Mouse (Mus musculus) erythroid progenitor cell, adult 5-6 weeks (primary cell): Measurements from ENCODE around the gene Slc26a10. TPM values are rescaled to one million over a fixed set of nuclear protein-coding genes. Genes with fewer than 3 reads are reported as not detected.

Experiments
- ATAC-seq: replicated peaks from 2 replicates; pipeline ENCODE4 v1.8.0; 2016; ENCODE audit warnings: moderate number of reproducible peaks, mild to moderate bottlenecking, moderate TSS enrichment, inconsistent platforms; ENCODE audit not compliant: poor library complexity, low FRiP score, severe bottlenecking
- total RNA-seq, 2 experiments: library from RNA; stranded (forward) in 1 of 2; stranded (reverse) in 1 of 2; fragments of 150-400 nt in 1 of 2; fragments of 186-747, 209-891 nt in 1 of 2; gene quantifications; 2 replicates each; pipeline versions ENCODE4 v1.2.3 to v1.2.4; 2015 to 2017; ENCODE audit warnings: low replicate concordance in 2 of 2

The Slc26a10 gene
- total RNA-seq (2015; ENCODE audit: low replicate concordance) (not detected in 2 replicates), total RNA-seq (2017; ENCODE audit: low replicate concordance) (not detected in 2 replicates)

DNA sequence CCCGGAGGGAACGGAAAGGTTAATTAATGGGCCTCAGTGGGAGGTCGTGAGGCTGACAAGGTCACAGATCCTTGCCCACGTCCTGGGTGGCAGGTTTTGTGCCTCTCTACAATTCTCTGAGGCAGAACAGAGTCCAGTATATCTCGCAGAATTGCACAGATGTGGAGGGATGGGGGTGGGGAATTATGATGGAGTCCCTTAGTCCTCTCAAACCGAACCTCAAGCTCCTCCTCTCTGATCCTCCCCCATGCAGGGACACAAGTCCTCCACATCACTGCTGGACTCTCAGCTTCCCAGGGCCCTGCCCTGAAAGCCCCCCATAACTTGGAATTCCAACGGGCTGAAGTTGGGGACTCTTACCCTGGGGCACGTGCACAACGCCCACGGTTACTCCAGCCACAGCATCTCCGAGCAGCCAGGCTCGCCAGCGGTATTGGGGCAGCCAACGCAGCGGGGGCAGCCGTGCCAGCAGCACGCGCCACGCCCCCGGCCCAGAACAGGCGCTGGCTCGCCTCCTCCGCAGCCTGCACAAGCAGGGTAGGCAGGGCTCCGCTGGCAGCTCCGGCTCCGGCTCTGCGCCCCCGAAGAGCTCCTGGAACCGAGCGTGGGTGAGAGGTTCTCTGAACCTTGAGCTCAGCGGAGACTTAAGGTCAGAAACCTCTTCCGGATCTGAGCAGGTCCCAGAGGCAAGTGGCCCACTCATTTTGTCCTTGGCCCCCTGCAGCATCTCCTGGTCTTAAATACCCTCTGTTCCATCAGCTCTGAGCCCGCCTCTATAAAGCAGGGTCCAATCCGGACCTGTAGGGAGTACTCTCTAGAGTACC lies at the start of gene Slc26a10:
Gene Slc26a10 (minus strand): TSS at position 775 of the 824 bp plus-strand sequence.
- no peak for ATAC-seq

DNA sequence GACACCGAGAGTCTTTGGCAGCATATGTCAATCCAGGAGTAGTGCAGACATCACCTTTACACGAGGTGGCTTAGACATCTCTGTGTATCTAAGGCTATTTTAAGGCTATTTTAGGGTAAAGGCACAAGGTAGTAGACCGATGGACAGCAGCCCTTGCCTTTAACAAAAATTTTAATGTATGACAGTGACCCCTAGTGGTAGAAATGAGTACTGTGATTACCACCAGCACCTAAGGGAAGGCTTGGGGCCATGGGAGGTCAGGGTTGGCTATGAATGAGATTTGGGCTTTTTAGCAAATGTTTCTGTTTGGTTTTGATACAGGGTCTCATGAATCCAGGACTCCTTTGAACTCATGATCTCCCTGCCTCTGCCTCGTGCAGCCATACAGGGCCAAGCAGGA lies 48.5 kb upstream of the Slc26a10 start:
- peak; percentile 84 for ATAC-seq

DNA sequence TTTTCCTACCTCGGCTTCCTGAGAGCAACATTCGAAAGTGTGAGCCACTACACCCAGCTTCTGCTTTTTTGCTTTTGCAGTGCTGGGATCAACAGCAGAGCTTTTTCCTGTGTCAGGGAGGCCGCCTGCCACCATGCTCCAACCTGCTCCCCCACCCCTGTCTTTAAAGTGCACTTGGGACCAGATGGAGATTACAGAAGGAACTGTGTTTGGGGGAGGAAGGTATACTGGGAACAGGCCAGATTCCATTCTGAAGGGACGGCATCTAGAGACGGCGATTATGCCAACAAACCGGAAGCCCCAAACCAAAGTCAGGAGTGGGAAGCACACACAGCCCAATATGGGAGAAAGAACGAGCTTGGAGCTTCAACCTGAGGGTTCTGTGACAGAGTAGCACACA lies 46.7 kb upstream of the Slc26a10 start:
- no peak for ATAC-seq

DNA sequence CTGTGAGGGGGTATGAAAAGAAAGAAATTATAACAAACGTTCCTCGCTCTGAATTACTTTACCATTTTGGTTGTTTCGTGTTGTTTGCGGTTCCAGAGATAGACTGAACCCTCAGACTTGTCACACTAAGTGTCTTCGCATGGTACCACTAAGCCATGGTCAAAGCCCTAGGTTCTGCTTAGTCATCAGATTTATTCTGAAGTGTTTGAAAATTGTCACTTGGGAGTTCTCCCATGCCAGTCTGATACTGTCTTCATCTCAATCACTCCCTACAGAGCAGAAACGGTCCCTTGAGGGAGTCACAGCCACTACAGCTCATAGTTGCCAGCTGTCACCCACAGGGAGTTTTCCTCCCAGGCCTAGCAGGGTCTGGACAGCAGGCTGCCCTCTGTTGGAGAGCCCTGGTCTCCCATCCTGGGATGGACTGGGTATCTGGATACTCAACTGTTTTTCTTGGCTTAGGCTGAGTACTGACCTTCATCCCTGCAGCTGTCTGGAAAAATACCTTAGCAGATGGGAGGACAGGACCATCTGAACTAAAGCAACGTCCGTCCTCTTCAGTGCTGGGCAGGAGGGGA lies 46.0 kb upstream of the Slc26a10 start:
- no peak for ATAC-seq

DNA sequence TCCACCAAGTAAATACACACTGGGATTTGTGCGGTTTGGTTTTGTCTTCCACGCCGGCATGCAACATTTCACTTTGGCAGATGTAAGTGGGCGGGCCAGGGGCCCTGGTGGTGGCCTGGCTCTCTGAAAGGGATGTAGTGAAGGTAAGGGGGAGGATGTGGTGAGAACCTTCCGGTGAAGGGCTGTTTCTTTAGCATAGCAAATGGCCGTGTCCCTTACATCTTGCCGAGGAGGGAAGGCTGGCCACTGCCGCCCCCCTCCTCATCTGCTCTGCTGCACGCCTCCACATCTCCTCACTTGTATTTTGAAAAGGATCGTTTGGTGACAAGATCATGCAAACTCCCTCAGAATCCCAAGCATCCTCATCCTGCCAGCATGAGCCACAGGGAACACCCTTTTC lies 45.3 kb upstream of the Slc26a10 start:
- no peak for ATAC-seq

DNA sequence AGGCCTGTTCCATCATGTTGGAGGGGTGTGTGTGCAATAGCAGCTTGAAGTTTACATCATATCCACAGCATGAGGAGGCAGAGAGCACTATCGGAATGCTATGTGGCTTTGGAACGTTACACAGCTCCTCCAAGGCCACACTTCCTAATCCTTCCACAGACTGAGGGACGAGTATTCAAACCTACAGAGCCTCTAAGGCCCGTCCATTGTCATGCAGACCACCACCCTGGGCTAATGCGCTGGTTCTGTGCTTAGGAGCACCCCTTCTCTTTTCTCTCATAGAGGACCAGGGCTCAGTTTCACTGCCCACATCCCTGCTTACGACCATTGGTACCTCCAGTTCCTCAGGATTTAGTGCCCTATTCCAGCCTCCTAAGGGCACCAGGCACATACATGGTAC lies 44.8 kb upstream of the Slc26a10 start:
- ATAC-seq, result no peak

DNA sequence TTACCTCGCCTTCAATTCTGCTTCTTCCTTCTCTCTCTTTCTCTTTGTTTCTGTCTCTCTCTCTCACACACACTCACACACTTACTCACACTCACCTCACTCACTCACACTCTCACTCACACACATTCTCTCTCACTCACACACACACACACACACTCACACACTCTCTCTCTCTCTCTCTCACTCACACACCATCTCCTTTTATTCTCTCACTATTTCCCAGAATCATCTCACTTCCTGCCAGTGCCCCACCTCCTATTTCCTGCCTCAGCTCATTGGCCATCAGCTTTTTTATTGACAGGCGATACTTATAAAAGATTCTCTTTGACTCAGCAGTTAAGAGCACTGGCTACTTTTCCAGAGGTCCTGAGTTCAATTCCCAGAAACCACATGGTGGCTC lies 37.9 kb upstream of the Slc26a10 start:
- no peak for ATAC-seq

DNA sequence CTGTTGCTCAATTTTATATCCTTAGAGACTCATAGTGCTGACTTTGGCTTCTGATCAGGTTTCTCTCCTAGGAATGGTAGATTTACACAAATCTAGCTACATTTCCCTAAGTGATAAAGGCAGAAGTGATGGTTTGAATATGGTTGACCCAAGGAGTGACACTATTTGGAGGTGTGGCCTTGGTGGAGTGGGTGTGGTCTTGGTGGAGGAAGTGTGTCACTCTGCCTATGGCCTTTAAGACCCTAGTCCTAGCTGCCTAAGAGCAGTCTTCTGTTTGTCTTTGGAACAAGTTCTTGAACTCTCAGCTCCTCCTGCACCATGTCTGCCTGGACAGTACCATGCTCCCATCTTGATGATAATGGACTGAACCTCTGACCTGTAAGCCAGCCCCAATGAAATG lies 36.7 kb upstream of the Slc26a10 start:
- ATAC-seq, result no peak

DNA sequence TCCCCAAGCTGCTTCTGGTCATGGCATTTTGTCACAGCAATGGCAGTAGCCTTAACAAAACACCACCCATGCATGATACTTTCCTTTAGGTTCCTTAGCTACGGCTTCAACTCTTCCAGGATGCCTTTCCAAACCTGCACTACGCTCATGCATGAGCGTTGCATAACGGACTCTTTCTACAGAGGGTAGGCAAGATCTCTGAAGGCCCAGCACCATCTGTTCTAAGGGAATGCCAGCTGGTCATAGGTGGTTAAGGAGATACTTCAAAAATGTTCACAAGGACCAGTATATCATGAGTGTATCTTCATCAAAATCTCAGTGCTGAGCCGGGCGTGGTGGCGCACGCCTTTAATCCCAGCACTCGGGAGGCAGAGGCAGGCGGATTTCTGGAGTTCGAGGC lies 36.0 kb upstream of the Slc26a10 start:
- ATAC-seq, result no peak

DNA sequence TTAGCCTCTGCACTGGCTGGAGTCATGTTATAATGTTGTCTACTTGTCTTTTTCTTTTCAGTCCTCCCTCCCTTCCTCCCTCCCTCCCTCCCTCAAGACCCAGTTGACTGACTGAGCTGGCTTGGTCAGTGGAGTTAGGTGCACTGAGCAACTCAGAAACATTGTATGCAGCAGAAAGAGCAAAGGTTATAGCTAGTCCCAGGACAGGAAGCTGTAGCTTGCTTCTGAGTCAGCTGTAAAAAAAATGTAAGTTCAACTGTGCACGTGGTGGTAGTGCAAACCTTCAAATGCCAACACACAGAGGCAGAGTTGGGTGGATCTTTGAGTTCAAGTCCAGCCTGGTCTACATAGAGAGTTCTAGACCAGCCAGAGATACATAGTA lies 34.0 kb upstream of the Slc26a10 start:
- ATAC-seq, result no peak

DNA sequence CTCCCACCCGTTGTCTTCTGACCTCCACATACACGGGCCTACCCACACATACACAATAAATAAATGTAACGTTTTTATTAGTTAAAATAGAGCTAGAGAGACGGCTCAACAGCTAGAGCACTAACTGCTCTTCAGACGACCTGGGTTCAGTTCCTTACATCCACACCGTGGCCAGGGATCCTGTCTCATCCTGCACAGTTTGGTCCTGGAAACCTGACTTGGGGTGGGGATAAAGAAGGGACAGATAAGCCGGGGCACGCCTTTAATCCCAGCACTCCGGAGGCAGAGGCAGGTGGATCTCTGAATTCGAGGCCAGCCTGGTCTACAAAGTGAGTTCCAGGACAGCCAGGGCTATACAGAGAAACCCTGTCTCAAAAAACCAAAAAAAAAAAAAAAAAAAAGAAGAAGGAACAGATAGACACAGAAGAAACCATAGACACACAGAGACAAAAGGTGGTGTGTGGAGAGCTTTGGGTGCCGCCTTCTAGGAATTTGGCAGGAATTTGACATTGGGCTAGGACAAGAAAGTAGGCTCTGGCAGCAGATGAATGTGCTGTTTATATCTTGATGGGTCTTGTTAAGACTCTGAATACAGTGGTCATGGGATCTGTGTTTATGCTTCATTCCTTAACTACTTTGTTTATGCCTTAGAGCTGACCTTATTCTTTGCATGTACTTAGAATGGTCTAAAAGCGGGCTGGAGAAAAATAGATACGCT lies 33.4 kb upstream of the Slc26a10 start:
- no peak for ATAC-seq

DNA sequence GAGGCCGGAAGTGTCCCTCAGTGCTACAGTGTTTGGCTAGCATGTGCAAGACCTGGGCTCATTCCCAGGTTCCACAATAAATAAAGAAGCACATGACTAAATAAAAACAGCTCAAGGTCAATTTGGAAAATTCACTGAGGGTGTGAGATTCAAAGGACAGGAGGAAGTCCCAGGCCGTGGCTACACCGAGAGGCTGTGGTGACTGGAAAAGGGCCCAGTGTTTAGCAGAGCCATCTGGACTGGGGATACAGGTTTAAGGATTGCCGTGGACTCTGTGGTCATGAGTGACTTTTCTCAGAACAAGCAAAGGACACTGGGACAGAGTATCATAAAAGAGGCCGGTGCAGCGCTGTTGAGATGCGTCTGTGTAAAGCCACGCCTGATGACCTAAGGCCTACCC lies 32.8 kb upstream of the Slc26a10 start:
- no peak for ATAC-seq

DNA sequence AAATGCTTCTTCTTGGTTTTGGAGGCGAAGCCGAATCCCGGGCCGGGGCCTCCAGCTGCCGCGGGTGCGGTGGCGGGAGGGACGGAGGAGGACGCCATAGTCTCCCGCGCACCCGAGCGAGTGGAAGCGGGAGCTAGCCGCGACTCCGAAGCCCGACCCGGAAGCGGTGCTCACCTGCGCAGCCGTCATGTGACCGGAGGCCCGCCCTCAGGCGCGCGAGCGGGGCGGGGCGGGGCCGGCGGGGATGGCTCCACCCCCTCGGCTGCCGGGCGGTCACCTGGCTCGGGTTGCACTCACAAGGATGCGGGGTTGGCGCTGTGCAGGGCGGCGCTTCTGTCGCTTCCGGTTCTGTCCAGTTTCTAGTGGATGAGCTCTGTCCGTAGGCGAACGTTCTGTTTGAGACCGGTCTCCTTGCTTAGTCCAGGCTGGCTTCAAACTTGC lies 31.0 kb upstream of the Slc26a10 start, which contains the start of gene Pip4k2c:
Gene Pip4k2c (minus strand): TSS at position 172 of the 441 bp plus-strand sequence.
- ATAC-seq, result peak; percentile 90

DNA sequence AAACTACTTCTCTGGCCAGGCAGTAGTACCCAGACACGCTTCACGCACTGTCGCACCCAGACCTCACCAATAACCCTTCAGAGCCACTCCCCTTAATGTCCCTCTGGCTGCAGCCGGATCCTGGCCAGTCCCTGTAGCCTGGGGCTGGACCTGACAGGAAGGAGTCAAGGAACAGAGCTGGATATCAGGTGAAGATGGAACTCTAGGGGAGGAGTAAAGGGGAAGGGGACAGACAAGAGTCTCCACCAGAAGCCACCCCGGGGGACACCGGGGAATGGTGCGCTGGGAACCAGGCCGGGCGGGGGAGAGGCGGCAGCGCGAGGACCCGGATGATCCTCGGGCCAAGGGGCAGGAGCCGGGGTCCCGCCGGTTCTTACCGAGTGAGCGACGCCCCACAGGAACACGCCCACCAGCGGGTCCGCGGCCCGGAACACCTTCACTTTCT lies 30.5 kb upstream of the Slc26a10 start:
- ATAC-seq, result peak; percentile 75

DNA sequence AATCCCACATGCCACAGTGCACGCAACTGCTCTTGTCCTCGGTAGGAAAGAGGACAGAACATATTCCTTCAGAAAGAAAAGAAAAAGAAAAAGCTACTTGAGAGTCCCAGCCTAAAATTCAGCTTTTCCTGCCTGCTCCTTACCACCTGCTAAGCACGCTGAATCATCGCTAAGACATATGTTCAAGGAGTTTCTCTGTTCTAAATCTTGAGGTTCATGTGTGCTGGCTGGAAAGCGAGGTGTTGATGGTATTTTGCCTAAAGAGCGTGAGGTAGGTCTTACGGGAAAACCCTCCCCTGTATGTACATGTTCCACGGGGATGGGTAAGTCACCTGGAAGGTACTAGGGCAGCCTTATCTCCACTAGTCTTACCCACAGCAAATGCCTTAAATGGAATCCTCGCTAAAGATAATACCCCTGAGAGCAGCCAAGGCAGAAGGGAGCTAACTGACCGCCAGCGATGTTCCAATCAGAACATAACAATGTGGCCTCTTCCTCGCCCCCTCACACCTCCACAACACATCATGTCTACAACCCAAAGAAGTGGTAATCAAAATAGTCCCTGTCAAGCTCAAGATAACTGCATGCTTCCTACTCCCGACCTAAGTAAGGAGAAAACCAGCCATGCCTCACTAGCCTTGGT lies 29.6 kb upstream of the Slc26a10 start:
- ATAC-seq, result no peak

DNA sequence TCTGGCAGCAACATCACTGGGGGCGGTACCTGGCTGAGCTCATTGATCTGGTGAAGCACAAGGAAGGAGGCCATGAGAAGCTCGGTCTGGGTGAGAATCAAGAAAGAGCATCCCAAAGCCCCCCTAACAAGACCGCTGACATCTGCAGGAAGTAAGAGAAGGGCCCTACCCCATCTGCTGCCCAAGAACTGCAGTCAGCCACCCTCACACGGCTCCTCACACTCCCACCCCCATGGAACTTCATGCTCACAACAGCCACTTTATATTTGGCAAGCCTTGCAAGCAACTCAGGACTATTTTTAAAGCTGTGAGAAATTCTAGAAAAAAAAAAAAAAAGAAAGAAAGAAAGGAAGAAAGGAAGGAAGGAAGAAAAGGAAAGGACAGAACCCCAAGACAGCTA lies 28.5 kb upstream of the Slc26a10 start:
- no peak for ATAC-seq

DNA sequence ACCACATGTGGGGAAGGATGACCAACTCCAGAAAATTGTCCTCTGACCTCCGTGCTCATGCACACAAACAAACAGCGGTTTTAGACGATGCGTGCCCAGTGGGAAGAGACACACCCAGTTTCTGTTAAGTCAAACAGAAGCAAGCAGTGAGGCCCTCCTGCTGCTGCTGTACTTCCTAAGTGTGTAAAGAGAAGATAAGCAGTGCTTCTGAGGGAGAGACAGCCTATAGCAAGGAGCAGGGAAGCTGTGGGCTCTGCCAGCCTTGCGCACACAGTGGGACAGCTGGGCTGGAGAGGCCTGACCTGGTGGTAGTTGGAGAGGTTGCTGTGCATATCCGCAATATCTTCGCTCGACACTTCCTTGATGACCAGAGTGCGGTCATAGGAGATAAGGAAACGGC lies 24.9 kb upstream of the Slc26a10 start:
- peak; percentile 89 for ATAC-seq

DNA sequence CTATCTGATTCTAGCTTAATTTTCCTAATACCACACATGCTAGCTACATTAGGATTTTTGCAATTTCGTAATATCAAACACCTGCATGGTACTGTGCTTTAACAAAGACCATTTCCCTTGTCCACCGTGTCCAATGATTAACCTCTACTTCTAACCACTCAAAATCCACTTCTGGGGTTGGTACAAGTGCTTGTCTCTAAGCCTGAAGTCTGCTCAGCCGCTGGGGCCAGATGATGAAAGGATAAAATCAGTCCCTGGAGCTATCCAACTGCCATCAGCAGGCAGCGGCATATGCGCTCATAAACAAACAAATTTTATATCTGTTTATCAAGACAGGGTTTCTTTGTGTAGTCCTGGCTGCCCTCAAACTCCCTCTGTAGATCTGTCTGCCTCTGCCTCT lies 24.1 kb upstream of the Slc26a10 start:
- no peak for ATAC-seq

DNA sequence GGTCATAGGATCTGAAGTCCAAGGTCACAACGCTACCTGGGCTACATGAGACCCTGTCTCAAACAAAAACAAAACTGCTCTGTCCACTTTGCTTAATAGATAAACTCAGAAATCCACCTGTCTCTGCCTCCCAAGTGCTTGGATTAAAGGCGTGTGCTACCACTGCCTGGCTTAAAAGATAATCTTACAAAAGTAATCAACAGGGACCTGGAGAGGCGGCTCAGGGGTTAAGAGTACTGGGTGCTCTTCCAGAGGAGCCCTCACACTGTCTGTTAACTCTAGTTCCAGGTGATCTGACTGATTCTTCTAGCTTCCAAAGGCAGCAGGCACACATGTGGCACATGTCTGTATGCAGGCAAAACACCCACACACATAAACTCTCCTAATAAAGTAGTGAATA lies 22.7 kb upstream of the Slc26a10 start:
- ATAC-seq, result peak; percentile 61

DNA sequence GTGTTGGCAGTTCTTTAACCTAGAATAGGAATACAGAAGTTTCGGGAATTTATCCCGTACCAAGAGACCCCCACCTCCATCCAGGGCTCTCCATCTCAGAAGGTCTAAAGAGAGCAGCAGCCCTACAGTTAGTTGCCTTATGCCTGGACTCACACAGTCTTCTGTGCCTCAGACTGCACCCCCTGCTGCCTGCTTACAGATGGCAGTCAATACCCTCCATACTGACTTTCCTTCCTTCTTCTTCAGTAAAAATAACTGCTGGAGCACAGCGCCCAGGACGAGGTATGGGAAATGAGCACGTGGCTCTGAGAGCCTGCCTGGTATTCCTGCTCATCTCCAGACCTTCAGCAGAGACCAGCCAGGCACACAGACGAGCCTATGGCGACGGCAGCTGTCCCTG lies 19.8 kb upstream of the Slc26a10 start:
- no peak for ATAC-seq
